Mouse (Mus musculus) ES-E14 (cell line): Measurements from ENCODE around the gene Tank. TPM values are rescaled to one million over a fixed set of nuclear protein-coding genes. Genes with fewer than 3 reads are reported as not detected.

Experiments used
- DNase-seq: peaks from one replicate; pipeline ENCODE4 v3.0.0-alpha.2; 2013; ENCODE audit warnings: low read depth, low spot score
- H3K27ac ChIP-seq: 2 replicates; pipeline ENCODE4 v1.5.1; 2012; ENCODE audit warnings: low read depth, mild to moderate bottlenecking, low read length, moderate library complexity, mixed read lengths; ENCODE audit not compliant: poor library complexity, insufficient read depth, severe bottlenecking
- H3K36me3 ChIP-seq: 2 replicates; pipeline ENCODE4 v1.6.1; 2012; ENCODE audit warnings: mild to moderate bottlenecking, low read length, moderate library complexity, mixed read lengths; ENCODE audit not compliant: control insufficient read depth, poor library complexity, insufficient read depth, severe bottlenecking
- H3K4me1 ChIP-seq, 2 experiments: fragments of 150-350 bp in 1 of 2; sonication (generic) in 1 of 2; 2 replicates each; pipeline ENCODE4 v1.6.1; 2012; ENCODE audit warnings: low read length in 2 of 2, mild to moderate bottlenecking in 1 of 2, mixed read lengths in 1 of 2; ENCODE audit not compliant: control insufficient read depth in 2 of 2, insufficient read depth in 2 of 2, poor library complexity in 1 of 2
- H3K4me3 ChIP-seq, 2 experiments: fragments of 150-350 bp in 1 of 2; sonication (generic) in 1 of 2; 2 replicates each; pipeline ENCODE4 v1.5.1; 2012; ENCODE audit warnings: low read length in 2 of 2, low read depth in 1 of 2, mild to moderate bottlenecking in 1 of 2, mixed read lengths in 1 of 2; ENCODE audit not compliant: insufficient read depth in 1 of 2, poor library complexity in 1 of 2, severe bottlenecking in 1 of 2
- H3K9ac ChIP-seq: 2 replicates; pipeline ENCODE4 v1.6.1; 2012; ENCODE audit warnings: low read depth, mild to moderate bottlenecking, low read length, mixed read lengths; ENCODE audit not compliant: poor library complexity, insufficient read depth, severe bottlenecking
- H3K9me3 ChIP-seq: fragments of 150-350 bp; sonication (generic); 2 replicates; pipeline ENCODE4 v1.6.1; 2012; ENCODE audit warnings: low read depth, mild to moderate bottlenecking, low read length; ENCODE audit not compliant: control insufficient read depth, insufficient read depth
- CHD2 ChIP-seq: IDR thresholded peaks from 2 replicates; pipeline ENCODE4 v1.6.1; 2014; ENCODE audit warnings: mild to moderate bottlenecking, low read depth, low read length, inconsistent platforms
- HCFC1 ChIP-seq: IDR thresholded peaks from 2 replicates; pipeline ENCODE4 v1.6.1; 2012; ENCODE audit warnings: low read length, inconsistent platforms, borderline replicate concordance; ENCODE audit not compliant: insufficient read depth
- MAFK ChIP-seq: IDR thresholded peaks from 2 replicates; pipeline ENCODE4 v1.6.1; 2014; ENCODE audit warnings: mild to moderate bottlenecking, low read depth, low read length, inconsistent platforms; ENCODE audit not compliant: insufficient read depth
- ZC3H11A ChIP-seq: IDR thresholded peaks from 2 replicates; pipeline ENCODE4 v1.6.1; 2012; ENCODE audit warnings: low read depth, mild to moderate bottlenecking, inconsistent platforms, low read length, borderline replicate concordance
- ZNF384 ChIP-seq: IDR thresholded peaks from 2 replicates; pipeline ENCODE4 v1.6.1; 2012; ENCODE audit warnings: low read depth, low read length, inconsistent platforms
- in situ Hi-C, 2 experiments: fragments of 600-800 bp; cut with MboI; formaldehyde crosslinking; loops; one replicate each; pipeline ENCODE4 v1.15.1; 2025; ENCODE audit warnings: low sequenced_read_pairs in 2 of 2, inconsistent platforms in 1 of 2; ENCODE audit not compliant: unreplicated experiment in 2 of 2
- total RNA-seq: library from RNA; depleted of rRNA; stranded (reverse); fragments of 300-350 nt; gene quantifications from 2 replicates; pipeline ENCODE4 v1.2.3, GENCODE M21; 2012

Gene Tank
- total RNA-seq, 1 experiment: 7.8 TPM

DNA sequence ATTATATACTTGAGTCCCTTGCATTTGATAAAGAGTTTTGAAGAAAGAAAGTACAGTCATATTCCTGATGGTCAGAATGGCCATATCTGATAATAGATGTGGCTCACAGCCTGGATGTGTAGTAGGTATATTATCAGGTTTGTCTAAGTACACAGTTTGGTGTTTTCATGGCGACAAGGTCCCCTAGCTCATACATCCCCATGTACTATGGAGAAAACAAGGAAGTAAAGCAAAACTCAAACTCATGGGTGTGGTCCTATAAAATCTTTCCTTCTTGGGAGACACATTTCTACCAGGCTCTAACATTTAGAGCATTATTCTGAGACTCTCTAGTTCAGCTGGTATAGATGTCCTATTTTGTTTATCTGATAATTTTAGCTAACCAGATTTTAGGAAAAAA lies 21.3 kb downstream of the Tank start:
- no peak for DNase-seq
- no peak overlapping the region for H3K9ac ChIP-seq
- no peak overlapping the region for H3K27ac ChIP-seq
- H3K36me3 ChIP-seq: no peaks in the 10 kb centered on the region
- no peak overlapping the region for H3K4me3 ChIP-seq
- in situ Hi-C loops: no loop called here
- TF ChIP-seq ZNF384: no peak
- TF ChIP-seq HCFC1: no peak
- no peak for TF ChIP-seq ZC3H11A
- TF ChIP-seq CHD2: no peak
- TF ChIP-seq MAFK: no peak
- H3K4me1 ChIP-seq: peaks cover 0 to 2% of the 10 kb centered on the region in 2 experiments; a peak in 1 of 4 replicates
- no peaks in the 10 kb centered on the region for H3K9me3 ChIP-seq

DNA sequence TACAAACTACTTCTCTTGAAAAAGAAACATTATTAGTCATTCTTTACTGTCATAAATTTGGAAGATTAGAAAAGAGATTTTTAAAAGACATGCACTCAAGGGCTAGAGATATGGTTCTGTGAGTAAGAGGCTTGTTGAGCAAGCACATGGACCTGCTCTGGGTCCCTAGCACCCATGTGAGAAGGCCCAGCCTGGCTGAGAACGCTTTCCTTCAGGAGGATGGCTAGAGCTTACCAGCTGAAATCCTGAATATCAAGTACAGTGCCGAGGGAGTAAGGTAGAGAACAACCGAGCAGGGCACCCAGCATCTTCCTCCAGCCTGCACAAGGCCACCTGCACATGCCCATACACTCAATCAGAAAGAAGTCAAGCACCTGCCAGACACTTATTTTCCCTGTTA lies 25.1 kb downstream of the Tank start:
- H3K9ac ChIP-seq: no peak overlapping the region
- no peak overlapping the region for H3K27ac ChIP-seq
- in situ Hi-C loops: no loop called here
- no peaks in the 10 kb centered on the region for H3K9me3 ChIP-seq
- H3K4me1 ChIP-seq: no peaks in the 10 kb centered on the region
- no peaks in the 10 kb centered on the region for H3K36me3 ChIP-seq
- no peak overlapping the region for H3K4me3 ChIP-seq
- no peak for DNase-seq
- no peak for TF ChIP-seq CHD2

DNA sequence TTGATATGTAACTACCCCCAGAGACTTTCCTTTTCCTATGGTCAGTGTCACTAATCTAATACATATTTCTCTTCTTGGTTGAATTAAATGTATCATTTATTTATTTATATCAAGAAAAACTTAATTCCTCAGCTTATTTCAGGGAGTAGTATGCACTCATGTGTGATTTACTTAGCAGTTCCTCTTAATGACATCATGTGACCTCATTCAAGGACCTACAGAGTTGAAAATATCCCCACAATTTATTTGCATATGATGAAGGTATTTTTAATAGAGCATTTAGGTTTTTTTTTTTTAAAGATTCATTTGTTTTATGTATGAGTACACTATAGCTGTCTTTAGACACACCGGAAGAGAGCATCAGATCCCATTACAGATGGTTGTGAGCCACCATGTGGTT lies 28.6 kb downstream of the Tank start:
- in situ Hi-C loops: no loop called here
- DNase-seq: no peak
- Histone ChIP-seq H3K9ac (no peak overlapping the region), H3K4me1 (no peaks in the 10 kb centered on the region), H3K27ac (no peak overlapping the region), H3K36me3 (no peaks in the 10 kb centered on the region), H3K9me3 (no peaks in the 10 kb centered on the region), H3K4me3 (no peak overlapping the region)
- TF ChIP-seq MAFK (no peak), HCFC1 (no peak), CHD2 (no peak), ZNF384 (no peak), ZC3H11A (no peak)

DNA sequence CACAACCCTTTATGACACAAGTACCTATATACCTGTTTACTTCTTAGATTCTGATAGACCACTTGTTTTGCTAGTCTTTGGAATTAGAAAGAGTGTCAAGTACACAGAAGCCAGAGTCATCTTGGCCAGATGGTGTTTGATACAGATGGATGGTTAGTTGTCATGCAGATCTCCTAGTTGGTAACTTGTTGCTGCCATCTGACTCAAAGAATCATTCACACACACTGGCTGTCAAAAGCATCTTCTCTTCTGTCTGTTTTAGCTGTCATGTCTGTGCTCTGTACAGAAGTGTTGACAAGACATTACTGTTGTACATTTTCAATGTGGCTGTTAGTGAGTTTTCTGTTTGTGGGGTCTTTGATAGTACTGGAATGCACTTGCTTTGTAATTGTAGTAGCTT lies 45.6 kb downstream of the Tank start:
- Histone ChIP-seq H3K9ac (no peak overlapping the region), H3K4me3 (no peak overlapping the region), H3K27ac (no peak overlapping the region), H3K9me3 (no peaks in the 10 kb centered on the region), H3K36me3 (no peaks in the 10 kb centered on the region), H3K4me1 (no peaks in the 10 kb centered on the region)
- TF ChIP-seq ZC3H11A (no peak), ZNF384 (no peak), MAFK (no peak), HCFC1 (no peak), CHD2 (no peak)
- in situ Hi-C loops: no loop called here
- no peak for DNase-seq

DNA sequence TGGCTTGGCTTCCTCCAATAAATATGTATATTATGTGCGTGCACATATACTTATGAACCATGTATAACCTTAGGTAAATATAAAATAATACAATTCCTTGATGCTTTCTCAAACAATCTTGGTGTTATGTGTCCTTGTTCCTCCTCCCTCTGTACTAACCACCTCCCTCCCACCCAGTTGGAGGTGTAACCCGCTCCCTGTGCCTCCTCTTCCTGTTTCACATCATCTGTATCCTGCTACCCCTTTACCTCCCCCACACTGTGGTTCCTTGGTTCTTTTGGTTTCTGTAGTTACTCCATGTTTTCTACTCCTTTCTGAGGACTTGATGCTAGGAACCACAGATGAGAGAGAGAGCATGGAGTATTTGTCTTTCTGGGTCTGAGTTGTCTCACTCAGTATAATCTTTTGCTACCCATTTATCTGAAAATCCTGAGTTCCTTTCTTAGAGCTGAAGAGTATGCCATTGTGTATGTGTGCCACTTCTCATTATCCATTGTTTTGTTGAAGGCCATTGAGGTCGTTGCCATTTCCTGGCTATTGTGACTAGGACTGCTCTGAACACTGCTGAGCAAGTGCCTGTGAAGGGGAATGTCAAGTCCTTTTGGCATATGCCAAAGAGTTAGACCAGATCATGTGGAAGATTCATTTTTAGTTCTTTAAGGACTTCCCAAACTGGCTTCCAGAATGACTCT lies 52.6 kb downstream of the Tank start:
- Histone ChIP-seq H3K4me1 (no peaks in the 10 kb centered on the region; a peak in 1 of 4 replicates), H3K36me3 (no peaks in the 10 kb centered on the region), H3K9ac (no peak overlapping the region), H3K9me3 (no peaks in the 10 kb centered on the region), H3K27ac (no peak overlapping the region), H3K4me3 (no peak overlapping the region)
- no peak for DNase-seq
- TF ChIP-seq CHD2 (no peak), HCFC1 (no peak), MAFK (no peak), ZC3H11A (no peak), ZNF384 (no peak)
- in situ Hi-C loops: no loop called here
